Mouse (Mus musculus) 3T3-L1 (cell line): ENCODE measurements around the gene Bola1.
"Not testable (repeated sequence)": the region's sequence is repeated elsewhere in the genome, so short reads cannot be mapped to it uniquely, and the experiment has no call there.

Experiments used
- DNase-seq: peaks from one replicate; pipeline ENCODE4 v3.0.0-alpha.2; 2015; ENCODE audit warnings: low read depth, low spot score

Gene Bola1

DNA sequence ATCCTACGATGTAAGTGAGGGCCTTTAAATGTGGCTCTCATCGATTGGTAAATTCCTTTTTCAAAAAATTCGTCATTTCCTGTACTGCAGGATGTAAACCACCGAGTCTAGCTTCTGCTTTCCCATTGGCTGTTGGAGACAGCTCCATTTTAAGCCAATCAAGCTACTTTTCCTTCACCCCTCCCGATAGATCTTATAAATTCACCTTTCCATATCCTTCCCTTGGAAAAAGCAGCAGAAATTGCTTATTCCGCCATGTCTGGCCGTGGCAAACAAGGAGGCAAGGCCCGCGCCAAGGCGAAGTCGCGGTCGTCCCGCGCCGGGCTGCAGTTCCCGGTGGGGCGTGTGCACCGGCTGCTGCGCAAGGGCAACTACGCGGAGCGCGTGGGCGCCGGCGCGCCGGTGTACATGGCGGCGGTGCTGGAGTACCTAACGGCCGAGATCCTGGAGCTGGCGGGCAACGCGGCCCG is at the start of gene Bola1, which contains the start of gene Hist2h2ab:
Gene Bola1, minus strand, starts transcription at position 49 of the 470 bp plus-strand sequence.
Gene Hist2h2ab, plus strand, starts transcription at position 205 of the 470 bp plus-strand sequence.
- DNase-seq, result peak; percentile 92

DNA sequence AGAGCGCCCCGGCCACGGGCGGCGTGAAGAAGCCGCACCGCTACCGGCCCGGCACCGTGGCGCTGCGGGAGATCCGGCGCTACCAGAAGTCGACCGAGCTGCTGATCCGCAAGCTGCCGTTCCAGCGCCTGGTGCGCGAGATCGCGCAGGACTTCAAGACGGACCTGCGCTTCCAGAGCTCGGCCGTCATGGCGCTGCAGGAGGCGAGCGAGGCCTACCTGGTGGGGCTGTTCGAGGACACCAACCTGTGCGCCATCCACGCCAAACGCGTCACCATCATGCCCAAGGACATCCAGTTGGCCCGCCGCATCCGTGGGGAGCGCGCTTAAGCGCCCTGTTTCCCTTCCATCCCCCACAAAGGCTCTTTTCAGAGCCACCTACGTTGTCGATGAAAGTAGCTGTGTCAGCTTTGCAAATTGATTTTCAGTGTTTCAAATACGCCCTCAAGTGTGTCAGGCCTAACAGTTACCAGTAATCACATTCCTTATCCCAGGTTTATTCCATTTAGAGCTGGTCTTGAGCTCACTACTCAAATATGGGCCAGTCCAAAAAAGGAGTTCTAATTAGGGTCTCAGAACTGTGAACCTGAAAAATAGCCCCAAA is 49.4 kb upstream of the Bola1 start:
- not testable (repeated sequence) for DNase-seq

DNA sequence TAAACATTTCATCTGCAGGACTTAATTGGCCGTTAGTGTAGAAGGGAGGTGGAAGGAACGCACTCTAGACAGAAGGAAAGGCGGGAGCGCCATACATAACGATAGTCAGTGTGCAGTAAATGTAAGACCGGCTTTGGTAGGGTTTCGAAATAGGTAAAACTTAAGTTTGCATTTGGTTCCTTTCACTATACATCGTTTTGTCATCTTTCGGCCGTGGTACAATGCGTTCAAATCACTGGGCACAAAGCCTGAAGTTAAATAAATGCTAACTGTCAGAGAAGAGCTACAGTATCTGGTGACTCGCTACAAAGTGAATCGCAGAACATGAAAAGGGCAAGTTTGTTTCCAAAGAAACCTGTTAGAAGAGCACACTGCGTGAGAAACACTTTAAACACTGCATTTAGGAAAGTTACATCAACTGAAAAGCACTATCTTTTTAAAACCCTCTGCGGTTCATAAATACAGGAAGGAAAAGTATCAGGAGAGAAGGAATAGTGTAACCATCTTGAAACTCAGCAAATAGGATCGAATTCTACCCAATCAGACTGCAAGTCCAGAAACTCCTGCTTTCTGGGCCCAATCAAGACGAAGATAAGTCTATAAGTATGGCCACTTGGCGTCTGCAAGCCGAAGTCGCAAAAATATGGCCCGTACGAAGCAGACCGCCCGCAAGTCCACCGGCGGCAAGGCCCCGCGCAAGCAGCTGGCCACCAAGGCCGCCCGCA is 48.7 kb upstream of the Bola1 start, which contains the start of gene Hist2h3b:
Gene Hist2h3b, plus strand, starts transcription at position 604 of the 725 bp plus-strand sequence.
- peak; percentile 92 for DNase-seq

DNA sequence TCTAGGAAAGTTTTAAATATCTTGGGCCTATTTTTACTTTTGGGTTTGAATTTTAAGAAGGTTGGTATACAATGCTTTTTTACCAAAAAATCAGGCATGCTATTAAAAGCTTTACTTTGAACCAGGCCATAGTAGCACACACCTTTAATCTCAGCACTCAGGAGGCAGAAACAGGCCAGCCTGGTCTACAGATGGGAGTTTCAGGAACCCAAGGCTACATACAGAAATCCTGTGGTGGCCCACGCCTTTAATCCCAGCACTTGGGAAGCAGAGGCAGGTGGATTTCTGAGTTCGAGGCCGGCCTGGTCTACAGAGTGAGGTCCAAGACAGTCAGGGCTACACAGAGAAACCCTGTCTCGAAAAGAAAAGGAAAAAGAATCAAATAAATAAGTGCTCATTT is 48.0 kb upstream of the Bola1 start:
- DNase-seq, result no peak

DNA sequence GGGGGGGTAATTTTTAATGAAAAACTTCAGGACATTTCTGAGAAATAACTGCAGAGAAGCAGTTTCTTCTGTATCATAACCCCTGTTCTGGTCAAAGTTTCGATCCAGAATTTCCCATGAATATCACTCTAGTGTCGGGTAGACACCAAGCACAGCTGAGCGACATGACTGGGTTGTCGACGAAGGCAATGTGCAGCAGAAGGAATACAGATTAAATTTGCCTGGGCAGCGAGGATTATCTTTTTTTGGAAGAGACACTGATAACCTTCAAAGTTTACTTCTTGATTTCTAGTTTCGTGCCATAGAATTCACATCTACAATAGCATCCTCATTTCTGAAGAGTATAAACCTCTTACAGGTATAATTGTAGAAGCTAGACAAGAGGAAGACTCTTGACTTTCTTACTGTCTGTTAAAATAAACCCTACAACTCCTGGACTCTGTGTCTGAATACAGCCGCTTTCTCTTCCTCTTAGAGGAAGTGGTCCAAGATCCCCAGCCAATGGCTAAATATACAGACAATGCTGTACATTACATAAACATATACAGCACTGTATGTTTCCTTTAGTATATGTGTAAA is 46.7 kb upstream of the Bola1 start:
- no peak for DNase-seq

DNA sequence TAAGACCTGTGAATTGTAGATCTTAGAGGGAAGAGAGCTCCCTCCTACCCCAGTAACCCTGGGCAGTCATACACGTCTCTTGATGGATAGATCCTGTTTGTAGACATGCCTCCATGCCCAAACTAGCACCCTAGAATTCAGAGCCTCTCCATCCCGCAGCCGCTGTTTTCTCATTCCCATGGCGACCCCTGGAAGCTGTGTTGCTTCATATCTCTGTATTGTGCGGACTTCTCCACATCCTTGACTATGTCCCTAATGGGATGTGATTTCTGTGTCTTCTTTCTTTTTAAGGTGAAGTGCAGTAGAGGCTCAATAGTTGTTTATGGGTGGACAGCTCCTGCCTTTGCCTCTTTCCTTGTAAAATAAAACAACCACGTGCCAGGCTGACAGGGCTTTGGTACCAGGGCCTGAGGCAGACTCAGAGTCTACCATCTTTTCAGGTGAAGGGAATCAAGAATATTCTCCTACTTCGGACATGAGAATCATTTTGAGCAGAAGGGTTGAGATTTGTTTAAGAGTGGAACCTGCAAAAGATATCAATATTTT is 45.0 kb upstream of the Bola1 start:
- peak; percentile 47 for DNase-seq

DNA sequence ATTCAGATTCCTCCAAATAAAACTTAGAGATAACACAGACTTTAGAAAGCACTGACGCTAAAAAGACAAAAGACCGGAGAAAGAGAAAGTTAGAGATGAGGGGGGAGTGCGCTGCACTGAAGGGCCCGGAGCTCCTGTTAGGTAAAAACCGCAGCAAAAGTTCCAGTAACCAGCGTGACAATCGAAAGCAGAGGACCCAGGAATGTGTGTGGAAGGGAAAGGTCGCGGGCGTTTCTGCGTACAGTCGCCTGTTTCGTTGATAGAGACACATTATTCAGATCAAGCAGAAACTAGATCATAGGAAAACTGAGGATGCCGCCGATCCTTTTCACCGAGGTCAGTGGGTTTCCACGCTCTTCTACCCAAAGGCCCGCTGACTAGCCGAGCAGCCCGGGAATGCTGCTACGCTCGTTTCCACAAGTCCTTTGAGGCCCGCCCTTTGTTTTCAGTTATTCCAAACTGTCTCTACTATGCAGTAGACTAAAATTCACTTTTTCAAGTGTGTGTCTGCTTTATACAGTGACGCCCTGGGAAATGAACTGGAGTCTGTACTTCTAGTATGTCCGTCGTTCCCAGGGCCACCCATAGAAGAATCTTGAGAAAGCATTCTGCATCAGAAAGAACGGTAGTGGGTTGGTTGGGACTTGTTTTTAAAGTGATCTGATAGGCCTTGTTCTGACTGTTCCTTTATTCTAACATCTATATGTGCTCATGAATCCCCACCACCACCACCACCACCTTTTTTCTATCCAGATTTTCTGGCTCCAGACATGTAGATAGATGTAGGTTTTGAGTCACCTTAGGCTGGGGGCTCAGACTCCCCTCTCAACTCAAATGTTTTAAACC is 44.3 kb upstream of the Bola1 start:
- DNase-seq, result peak; percentile 77

DNA sequence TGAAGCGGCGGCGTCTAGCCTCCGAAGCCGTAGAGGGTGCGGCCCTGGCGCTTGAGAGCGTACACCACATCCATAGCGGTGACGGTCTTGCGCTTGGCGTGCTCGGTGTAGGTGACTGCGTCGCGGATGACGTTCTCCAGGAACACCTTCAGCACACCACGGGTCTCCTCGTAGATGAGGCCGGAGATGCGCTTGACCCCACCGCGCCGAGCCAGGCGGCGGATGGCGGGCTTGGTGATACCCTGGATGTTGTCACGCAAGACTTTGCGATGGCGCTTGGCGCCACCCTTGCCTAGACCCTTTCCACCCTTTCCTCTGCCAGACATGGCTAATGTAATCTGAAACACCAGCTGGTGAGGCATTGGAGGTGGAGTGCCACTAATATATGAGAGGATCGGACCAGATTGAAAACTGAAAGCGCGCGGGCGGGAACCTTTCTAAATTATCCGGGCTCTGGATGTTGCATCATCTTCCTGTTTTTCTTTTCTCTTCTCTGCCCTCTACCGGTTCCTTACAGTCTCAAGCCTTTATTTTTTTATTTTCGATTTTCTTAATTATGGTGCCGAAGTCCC is 43.6 kb upstream of the Bola1 start, which contains the start of gene Hist2h4:
Gene Hist2h4, minus strand, starts transcription at position 333 of the 572 bp plus-strand sequence.
- DNase-seq, result peak; percentile 99

DNA sequence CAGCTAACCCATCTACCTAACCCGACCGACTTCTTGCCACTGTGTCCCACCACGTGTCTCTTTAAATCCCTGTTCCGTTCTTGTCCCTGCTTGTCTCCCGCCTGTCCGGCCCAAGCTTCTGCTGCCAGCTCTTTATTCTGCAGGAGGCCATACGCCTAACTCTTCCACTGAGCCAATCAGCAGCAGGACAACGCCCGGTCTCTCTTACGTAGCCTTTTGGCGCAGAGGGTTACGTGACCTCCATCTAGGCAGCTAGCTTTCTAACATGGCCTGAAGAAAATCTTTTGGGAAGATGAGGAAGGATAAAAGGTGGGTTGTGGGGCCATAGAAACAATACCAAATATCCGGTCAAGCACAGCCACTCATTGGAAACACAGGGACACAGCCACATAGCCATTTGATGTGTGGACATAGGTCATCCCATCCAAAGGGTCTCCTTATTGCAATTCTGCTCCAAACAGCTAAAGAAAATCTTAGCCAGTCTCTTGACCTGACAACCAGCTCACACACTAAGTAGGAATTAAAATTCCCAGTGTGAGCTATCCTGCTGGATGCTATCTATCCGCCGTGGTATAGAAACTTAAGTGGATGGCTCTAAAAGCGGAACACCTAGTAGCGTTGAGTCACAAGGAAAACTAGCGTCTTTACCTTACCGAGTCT is 42.8 kb upstream of the Bola1 start:
- DNase-seq, result peak; percentile 97

DNA sequence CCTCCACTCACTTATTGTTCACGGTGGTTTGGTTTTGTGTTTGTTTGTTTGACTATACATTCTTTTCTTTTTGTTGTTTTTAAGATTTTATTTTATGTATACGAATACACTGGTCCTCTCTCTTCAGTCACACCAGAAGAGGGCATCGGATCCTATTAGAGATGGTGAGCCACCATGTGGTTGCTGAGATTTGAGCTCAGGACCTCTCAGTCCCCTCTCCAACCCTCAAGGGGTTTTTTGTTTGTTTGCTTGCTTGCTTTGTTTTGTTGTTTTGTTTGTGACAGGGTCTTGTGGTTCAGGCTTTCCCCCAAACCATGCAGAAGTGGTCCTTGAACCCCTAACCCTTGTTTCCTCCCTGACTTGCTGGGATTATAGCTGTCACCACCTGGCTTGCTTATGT is 42.1 kb upstream of the Bola1 start:
- DNase-seq, result peak; percentile 58

DNA sequence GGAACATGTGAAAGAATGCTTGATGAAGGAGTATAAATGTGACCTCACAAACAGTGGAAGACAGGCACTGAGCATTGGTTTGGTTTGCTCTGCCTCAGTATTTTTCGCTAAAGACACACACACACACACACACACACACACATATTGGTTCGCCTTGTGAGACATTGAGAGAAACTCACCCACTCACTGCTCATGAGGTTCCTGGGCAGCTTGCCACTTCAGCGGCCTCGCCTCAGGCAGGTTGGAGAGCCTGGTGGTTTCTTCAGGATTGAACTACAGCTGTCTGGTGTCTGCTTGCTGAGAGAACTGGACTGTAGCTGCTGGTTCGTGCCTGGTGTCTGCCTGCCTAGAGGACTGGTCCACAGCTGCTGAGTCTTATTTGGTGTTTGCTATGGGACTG is 40.7 kb upstream of the Bola1 start:
- DNase-seq, result peak; percentile 52

DNA sequence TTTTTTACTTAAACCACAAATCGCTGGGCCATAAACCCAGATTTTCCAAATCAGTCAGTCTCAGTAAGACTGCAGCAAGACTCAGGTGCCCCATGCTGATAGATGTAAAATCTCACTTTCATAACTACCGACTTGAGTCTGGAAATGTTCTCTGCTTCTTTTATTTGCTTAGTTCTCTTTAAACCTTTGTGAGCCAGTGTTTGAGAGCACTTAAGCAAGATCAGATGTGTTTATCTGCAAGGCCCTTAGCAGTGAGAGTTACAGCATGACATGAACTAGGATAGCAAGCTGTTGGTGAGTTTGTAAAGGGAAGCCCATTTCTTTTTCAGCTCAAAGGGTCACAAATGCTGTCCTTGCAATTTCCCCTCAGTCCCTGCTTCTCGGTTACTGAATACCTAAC is 37.7 kb upstream of the Bola1 start:
- DNase-seq, result no peak

DNA sequence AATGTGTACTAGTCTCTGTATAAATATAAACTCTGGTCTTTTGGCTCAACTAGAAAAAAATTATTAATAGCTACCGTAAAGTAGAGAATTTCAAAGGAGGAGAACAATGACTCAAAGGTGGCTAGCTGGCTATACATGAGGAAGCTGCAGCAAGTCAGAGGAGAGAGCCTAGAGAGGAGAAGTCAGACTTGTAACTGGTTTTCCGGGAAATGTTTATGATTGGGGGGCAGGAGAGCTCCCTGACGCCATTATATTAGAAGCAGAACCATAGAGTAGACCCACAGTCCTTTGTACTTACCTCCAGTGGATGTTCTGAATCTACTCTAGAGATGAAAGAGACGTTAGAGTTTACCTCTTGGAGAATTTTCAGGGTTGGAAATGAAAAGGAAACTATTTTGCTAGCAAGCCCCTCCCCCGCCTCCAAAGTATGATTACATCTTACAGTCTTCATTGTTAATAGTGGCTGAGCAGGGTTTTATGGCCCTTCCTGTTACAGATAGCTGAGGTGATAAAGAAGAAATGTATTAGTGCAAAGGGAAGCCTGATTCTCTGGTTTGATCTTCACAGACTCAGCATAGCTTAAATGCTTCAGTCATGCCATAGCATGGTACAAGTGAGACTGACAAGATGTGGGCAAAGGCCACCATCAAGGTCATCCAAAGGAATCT is 36.6 kb upstream of the Bola1 start:
- no peak for DNase-seq

DNA sequence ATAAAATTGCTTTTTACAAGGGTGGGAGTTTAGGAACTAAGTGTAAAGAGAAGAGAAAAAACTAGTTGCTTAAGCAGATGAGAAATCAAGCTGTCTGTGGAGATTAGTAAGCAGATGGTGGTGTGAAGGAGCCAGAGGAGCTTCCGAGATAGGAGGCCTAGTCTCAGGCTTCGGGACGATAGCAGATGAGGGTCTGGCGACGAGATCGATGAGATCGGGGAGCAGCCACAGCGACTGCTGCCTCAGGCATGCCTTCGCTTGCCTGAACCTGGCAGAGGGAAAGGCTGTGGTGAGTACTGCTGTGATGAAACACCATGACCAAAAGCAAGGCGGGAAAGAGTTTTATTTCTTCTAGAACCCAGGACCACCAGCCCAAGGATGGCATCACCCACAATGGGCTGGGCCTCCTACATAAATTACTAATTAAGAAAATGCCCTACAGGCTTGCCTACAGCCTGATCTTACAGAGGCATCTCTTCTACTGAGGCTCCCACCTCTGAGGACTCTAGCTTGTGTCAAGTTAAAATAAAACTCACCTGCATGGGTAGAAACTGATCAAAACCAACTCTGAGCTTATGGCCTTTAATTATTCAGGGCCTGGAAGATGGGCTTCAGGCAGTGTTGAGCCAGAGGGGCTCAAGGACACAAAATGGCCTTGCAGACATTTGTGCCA is 35.3 kb upstream of the Bola1 start:
- DNase-seq, result no peak

DNA sequence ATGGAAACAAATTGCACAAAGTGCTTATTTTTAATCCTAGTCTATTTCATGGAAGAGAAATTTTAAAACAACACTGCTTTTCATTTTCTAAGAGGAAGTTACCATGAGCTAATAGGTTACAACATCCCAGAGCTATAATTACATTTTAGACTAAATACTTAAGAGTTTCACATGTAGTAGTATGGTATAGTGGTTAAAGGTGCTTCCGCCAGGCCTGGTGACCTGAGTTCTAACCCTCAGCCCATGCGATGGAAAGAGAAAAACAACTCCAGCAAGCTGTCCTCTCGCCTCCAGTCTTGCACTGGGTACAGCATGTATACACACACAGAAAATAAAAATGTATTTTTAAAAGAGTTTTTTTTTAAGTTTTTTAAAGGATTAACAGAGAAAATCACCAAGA is 32.3 kb upstream of the Bola1 start:
- no peak for DNase-seq

DNA sequence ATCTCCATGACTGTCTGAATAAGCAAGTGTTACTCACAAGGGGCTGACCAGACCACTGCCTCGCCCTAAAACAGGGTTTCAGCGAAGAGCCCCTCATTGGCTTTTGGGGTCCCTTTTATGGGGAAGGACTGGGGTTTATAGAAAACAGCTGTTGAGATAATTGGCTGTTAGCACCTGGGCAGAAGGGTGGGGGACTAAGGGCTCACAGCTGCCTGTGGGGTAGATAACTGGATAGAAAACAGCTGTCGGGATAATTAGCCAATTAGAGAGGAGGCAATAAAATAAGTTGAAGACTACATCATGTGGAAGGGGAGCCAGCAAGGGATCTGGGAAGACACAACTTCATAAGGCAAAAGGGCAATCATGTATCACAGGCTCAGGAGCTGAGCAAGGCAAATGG is 31.4 kb upstream of the Bola1 start:
- DNase-seq, result no peak

DNA sequence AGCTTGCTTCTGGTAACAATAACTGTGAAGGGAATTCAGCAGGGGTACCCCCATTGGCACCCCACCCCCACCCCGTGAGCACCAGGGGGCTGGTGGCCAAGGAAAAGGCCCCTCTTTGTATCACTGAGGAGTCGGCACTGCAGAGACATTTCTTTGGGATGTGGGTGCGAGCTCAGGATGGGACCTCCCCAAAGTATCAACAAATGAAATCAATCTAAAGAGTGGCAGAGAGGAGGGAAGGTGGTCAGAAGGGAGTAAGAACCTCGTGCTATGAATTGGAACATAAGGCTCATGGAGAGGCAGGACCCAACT is 29.5 kb upstream of the Bola1 start:
- no peak for DNase-seq

DNA sequence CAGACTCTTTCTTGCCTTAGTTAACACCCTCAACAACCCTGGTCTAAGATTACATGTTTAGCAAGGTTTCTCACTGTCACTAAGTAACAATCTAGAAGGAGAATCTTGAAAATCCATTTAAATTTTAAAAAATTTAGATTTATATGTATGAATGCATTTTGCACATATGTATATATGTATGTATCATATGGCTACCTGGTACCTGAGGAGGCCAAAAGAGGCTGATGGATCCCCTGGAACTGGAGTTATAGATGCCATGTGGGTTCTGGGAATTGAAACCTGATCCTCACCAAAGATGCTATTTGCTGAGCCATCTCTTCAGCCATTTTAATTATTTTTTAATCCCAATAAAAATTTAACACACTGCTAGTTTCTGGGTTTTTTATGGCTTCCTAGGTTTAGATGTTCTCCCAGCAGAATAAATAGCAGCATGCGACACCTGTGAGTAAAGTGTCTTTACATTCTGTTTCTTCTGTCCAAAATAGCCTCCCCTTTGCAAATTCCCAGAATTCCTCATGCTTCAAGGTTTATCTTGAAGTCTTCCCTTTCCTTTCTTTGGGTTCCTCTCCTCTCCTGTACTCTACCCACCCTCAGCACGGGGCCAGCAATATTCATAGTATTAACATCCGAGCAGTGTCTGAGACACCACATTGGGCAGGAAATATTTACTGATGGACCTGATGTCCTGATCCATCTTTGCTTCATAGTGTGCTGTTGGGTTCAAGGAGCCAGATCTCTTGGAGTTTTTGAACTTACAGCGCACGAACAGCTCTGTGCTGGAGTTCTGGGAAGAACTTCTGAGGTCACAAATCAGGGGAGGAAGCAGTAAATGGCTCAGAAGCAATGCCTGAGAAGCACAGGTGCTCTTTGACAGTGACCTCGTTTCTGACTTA is 28.9 kb upstream of the Bola1 start:
- peak; percentile 40 for DNase-seq
